Mouse (Mus musculus) heart, postnatal 4 days (tissue): ENCODE data around the gene Cyp2b23. TPM values are rescaled to one million over a fixed set of nuclear protein-coding genes. Genes with fewer than 3 reads are reported as not detected.
"Not testable (repeated sequence)": the region's sequence is repeated elsewhere in the genome, so short reads cannot be mapped to it uniquely, and the experiment has no call there.

Experiments
- DNase-seq: peaks from one replicate; pipeline ENCODE4 v3.0.0; 2021
- total RNA-seq, 2 experiments: library from RNA; stranded (reverse); gene quantifications; 2 replicates each; pipeline ENCODE4 v1.2.3; 2021

Gene Cyp2b23
- not detected for total RNA-seq

DNA sequence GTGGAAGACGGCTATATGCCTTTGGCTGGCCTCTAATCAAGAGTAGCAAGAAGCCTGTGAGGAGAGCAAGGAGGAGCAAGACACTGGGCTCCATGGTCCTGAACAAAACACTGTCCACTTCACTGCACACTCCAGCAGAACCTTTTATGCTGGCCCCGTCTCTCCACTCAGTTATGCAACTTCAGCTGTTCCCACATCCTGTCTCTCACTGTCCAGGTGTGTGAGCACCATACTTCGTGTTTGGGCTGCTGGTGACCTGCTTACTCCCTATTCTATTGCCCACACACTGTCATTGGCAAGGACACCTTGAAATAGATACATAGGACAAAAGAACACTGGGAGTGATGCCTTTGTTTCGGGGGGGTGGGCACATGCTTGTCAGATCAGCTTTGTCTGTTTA lies at the start of gene Cyp2b23:
Gene Cyp2b23, minus strand, starts transcription at position 101 of the 400 bp plus-strand sequence.
- no peak for DNase-seq

DNA sequence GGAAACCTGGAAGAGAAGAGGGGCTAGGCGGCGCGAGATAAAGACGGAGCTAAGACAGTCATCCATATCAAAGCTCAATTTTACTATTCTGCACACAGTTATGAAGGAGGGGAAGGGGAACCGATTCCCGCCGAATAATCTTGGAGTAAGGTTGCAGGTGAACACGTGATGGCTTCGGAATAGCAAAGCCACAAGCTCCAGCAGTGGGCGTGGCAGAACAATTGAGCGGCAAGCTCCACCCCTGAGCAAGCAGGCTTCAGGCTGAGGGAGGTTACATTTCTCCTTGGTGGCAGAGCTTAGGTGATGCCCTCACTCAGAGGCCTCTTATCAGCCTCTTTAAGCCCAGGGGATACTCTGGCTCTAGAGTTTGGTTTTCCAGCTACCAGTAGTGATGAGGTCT lies 24.8 kb upstream of the Cyp2b23 start:
- no peak for DNase-seq

DNA sequence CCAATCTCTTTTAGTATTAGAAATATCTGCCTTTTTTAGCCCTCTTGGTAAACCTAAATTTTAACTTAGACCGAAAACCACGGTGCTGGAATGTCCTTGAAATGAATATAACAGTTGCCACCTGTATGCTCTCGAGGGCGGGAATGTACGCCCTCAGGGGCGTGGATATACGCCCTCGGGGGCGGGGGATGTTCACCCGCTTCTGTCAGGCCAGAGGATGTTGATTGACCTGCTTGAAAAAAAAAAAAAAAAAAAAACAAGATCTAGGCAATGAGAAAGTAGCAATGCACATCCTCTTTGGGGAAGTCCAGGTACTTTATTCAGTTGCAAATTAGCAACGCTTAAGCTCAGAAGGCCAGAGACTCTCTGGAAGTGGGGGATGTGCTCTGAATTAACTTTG lies 20.8 kb upstream of the Cyp2b23 start:
- no peak for DNase-seq

DNA sequence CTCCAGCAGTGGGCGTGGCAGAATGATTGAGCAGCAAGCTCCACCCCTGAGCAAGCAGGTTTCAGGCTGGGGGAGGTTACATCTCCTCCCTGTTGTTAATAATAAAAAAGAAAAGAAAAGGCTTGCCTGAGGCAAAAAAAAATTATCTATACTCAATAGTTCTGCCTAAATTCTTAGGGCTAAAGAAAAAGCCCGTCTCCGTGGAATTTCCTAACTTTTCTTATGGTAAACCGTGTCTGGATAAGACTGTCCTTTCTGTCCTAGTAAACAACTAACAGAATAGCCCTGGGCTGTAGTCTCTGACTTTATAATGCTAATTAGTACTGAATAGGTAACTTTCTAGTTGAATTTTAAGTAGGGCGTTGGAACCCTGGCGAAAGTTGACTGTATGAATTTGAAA lies 20.0 kb upstream of the Cyp2b23 start:
- not testable (repeated sequence) for DNase-seq

DNA sequence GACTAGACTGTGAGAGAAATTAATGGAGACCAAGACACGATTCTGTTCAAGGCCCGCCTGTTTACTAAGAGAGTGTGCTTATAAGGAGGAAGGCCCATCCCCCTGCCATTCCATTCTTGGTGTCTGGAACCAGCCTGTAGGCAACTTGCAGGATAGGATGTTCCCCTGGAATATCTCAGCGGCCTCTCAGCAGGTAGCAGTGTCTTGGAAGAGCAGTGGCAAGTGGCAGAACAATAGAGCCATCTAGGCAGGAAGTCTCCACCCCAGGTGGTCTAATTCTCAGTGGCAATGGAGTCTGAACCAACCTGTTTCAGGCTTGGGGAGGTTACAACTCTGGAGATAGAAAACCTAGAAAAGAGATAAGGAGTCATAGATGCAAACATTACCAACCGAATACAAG lies 13.9 kb upstream of the Cyp2b23 start:
- no peak for DNase-seq

DNA sequence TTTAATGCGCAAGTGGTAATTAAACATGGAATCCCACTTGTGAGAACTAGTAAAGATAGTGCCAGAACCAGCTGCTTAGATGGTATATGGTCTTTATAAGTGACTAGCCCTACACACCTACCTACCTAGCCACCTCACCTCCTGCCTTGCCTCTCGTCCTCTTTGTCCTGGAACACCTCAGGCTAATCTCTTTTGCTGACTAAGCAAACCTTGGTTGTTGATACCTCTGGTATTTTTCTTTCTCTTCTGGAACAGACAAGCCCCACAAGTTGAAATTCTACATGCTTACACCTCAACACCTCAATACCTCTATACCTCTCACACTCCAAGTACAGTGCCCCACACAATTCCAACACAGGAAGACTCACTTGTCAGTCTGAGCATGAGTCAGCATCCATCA lies 524 bp downstream of the Cyp2b23 start:
- no peak for DNase-seq

DNA sequence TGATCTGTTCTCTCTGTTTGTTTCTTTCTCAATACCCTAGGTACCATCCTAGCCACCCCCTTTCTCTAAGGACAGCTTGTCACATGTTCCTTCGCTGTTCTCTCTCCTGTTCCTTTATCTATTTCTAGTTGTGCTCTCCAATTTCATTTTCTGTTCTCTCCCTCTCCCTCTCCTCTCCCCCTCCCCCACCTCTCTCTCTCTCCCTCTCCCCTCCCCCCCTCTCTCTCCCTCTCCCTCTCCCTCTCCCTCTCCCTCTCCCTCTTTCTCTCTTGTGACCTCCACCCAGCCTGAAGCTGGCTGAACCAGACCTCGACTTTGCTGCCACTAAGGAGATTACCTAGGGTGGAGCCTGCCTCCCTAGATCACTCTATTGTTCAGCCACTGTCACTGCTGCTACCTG lies 18.8 kb downstream of the Cyp2b23 start:
- not testable (repeated sequence) for DNase-seq

DNA sequence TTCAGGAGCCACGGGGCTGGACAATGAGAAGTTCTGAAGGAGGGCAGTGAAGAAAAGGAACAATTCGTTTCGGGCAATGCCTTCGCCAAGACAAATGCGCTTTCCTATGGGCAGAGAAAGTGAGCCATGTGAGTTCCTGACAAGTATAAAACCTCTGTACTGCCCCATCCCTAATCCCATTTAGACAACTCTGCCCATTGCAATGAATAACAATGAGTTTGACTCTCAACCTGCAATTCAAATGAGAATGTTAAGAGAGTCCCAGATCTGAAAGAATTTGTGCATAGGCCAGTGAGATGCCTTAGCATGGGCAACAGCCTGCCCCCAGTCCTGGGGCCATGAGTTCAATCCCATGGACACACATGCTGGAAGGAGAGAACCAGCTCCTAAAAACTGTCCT lies 20.2 kb downstream of the Cyp2b23 start:
- no peak for DNase-seq

DNA sequence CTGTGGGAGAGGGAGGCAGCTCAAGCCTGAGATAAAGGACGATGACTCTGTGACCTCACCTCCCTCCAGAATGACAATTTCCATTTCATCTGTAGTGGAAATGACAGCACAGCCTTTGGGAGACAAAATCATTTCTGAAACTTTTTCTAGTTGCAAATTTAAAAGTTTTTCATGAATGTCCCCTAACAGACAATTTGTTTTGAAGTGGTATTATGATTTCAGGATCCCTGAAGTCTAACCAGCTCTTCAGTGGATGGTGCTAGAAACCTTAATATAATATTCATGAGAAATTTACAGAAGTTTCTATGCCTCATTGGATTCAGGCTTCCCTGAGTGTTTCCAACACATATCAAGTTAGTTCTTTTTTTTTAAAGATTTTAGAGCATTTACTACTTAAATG lies 67.9 kb downstream of the Cyp2b23 start, which contains the start of gene Vmn1r185:
Gene Vmn1r185, minus strand, starts transcription at position 101 of the 400 bp plus-strand sequence.
- not testable (repeated sequence) for DNase-seq

Other genes with a start within 250 kb of the Cyp2b23 start
- gene Nlrp9a, start 151.4 kb downstream of the Cyp2b23 start, total RNA-seq: not detected
- gene Vmn1r185, start 68.0 kb downstream of the Cyp2b23 start, total RNA-seq: not detected
- not detected for gene Cyp2b19, start 70.7 kb upstream of the Cyp2b23 start, total RNA-seq
- not detected for gene Cyp2g1, start 122.5 kb upstream of the Cyp2b23 start, total RNA-seq
- not detected for gene Cyp2a5, start 148.9 kb upstream of the Cyp2b23 start, total RNA-seq